Comparison of ENCODE assay signal across 8 mouse cellular contexts in the genomic region with DNA sequence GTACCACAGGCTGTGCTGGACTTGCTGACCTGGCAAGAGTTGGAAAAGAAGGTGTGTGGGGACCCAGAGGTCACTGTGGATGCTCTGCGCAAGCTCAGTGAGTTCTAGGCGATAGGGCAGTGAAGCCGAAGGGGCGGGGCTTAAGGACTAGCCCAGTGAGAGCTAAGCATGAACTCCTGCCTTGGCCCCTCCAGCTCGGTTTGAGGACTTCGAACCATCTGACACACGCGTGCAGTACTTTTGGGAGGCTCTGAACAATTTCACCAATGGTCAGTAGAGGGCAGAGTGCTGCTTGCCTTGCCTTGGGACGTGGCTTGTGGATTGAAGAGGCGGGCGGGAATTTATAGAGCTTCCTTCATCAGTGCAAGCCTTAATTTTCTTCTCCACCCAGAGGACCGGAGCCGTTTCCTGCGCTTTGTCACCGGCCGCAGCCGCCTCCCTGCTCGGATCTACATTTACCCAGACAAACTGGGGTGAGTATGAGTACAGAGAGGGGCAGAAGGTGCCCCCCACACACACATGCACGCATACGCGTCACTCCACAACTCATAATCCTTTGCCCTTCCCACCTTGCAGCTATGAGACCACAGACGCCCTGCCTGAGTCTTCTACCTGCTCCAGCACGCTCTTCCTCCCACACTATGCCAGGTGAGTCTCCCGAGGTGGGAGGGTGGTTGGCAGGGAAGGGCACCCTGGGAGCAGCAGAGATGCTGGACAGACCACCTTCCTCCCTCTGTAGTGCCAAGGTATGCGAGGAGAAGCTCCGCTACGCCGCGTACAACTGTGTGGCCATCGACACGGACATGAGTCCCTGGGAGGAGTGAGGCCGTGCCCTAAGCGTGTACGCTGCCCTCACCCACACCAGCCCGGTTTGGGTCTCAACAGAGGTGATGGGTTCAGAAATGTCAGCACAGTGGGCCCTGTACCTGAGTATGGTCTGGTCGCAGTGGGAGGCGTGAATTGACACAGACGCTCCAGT. TPM values are rescaled to one million over a fixed set of nuclear protein-coding genes. Genes with fewer than 3 reads are reported as not detected.
A peak's percentile ranks its signal among the peaks of the same experiment; 100 is the strongest.
DNase-seq lines count a peak whose midpoint lies in the region; ATAC-seq and TF ChIP-seq lines count a peak whose summit lies in the region.

No protein-coding gene starts in this region.

- H3K36me3 ChIP-seq in ES-E14 (ENCODE audit: control insufficient read depth, insufficient read depth, low read length, poor library complexity, severe bottlenecking): no peaks in the 10 kb centered on the region
- peaks cover 47% of the 10 kb centered on the region for H3K36me3 ChIP-seq in embryonic facial prominence, embryonic 14.5 days (ENCODE audit: control insufficient read depth, insufficient read depth, low read length)

- TF ChIP-seq POLR2A in bone marrow macrophage, adult 2 months (IDR thresholded peaks at IDR 0.05; ENCODE audit: borderline replicate concordance, low read depth, low read length): no peak
- TF ChIP-seq POLR2A in lung, adult 2 months (IDR thresholded peaks at IDR 0.05; ENCODE audit: borderline replicate concordance, extremely low read depth, low read depth, low read length): no peak

- no peaks in the 10 kb centered on the region for H3K27me3 ChIP-seq in embryonic facial prominence, embryonic 14.5 days (replicated peaks; ENCODE audit: control insufficient read depth, insufficient read depth, low read length)

- H3K4me3 ChIP-seq in ES-E14 (ENCODE audit: insufficient read depth in 1 of 2, low read depth in 1 of 2, low read length in 2 of 2, poor library complexity in 1 of 2, severe bottlenecking in 1 of 2): peak overlapping the region; percentile 36 to 38
- H3K4me3 ChIP-seq in bone marrow macrophage, adult 2 months (ENCODE audit: insufficient read depth, low read length): no peak overlapping the region
- no peak overlapping the region for H3K4me3 ChIP-seq in embryonic facial prominence, embryonic 14.5 days (ENCODE audit: low read depth, low read length)
- no peak overlapping the region for H3K4me3 ChIP-seq in lung, adult 2 months (replicated peaks; ENCODE audit: extremely low read depth, low read depth, low read length)

- H3K27ac ChIP-seq in ES-E14 (ENCODE audit: insufficient read depth, low read depth, low read length, poor library complexity, severe bottlenecking): no peak overlapping the region
- H3K27ac ChIP-seq in bone marrow macrophage, adult 2 months (ENCODE audit: insufficient read depth, low read depth, low read length): no peak overlapping the region
- no peak overlapping the region for H3K27ac ChIP-seq in embryonic facial prominence, embryonic 14.5 days (replicated peaks; ENCODE audit: low read depth, low read length)

- in situ Hi-C loops in ES-E14 (cut with MboI; ENCODE audit: low sequenced_read_pairs in 2 of 2, unreplicated experiment in 2 of 2): no loop called here

- peak; percentile 89 for DNase-seq in ES-E14 (ENCODE audit: low read depth, low spot score)
- peak; percentile 79 for DNase-seq in embryonic facial prominence, embryonic 14.5 days (ENCODE audit: low spot score)
- peak; percentile 79 to 81 for DNase-seq in heart, postnatal 10 days
- DNase-seq in kidney, postnatal 25 days: peak; percentile 80 to 92
- DNase-seq in lung, adult 2 months: peak; percentile 42
- DNase-seq in urinary bladder, postnatal 25 days (ENCODE audit: low spot score): peak; percentile 44

- ATAC-seq in embryonic facial prominence, embryonic 14.5 days (ENCODE audit: low read depth): peak; percentile 71
- ATAC-seq in neutrophil, adult 5-6 weeks (ENCODE audit: extremely low read depth, insufficient number of reproducible peaks, low FRiP score, poor library complexity, severe bottlenecking): peak; percentile 37; the same call in 1 of the 2 replicates

- H3K9me3 ChIP-seq in ES-E14 (ENCODE audit: control insufficient read depth, insufficient read depth, low read depth, low read length): no peaks in the 10 kb centered on the region
- H3K9me3 ChIP-seq in embryonic facial prominence, embryonic 14.5 days (ENCODE audit: control insufficient read depth, low read length): no peaks in the 10 kb centered on the region

- no peak overlapping the region for H3K4me2 ChIP-seq in embryonic facial prominence, embryonic 14.5 days (ENCODE audit: low read depth, low read length)

- intact Hi-C loops in heart, postnatal 10 days (cut with DNase I): loop anchor here (1.0 to 5.0 kb wide), 3 partner anchors 94 to 137 kb away; partner anchors contain the start of gene Ptch2

- peaks cover 3 to 15% of the 10 kb centered on the region in 2 experiments; a peak in 2 of 4 replicates for H3K4me1 ChIP-seq in ES-E14 (ENCODE audit: control insufficient read depth in 2 of 2, insufficient read depth in 2 of 2, low read length in 2 of 2, poor library complexity in 1 of 2)
- no peaks in the 10 kb centered on the region for H3K4me1 ChIP-seq in bone marrow macrophage, adult 2 months (ENCODE audit: control insufficient read depth, insufficient read depth, low read length)
- no peaks in the 10 kb centered on the region for H3K4me1 ChIP-seq in embryonic facial prominence, embryonic 14.5 days (ENCODE audit: control insufficient read depth, insufficient read depth, low read length)
- H3K4me1 ChIP-seq in lung, adult 2 months (ENCODE audit: control insufficient read depth, insufficient read depth, low read length): no peaks in the 10 kb centered on the region

- peak; percentile 30; the same call in 1 of the 2 replicates for TF ChIP-seq CTCF in bone marrow macrophage, adult 2 months (IDR thresholded peaks at IDR 0.05; ENCODE audit: low read depth, low read length)
- TF ChIP-seq CTCF in lung, adult 2 months (IDR thresholded peaks at IDR 0.05; ENCODE audit: insufficient read depth, low read length): peak; percentile 86

- WGBS in embryonic facial prominence, embryonic 14.5 days: 53% methylated on average over 38 of the region's 38 CpGs
- WGBS in lung, adult 2 months: 59% methylated on average over 38 of the region's 38 CpGs

- peak overlapping the region; percentile 58 for H3K9ac ChIP-seq in ES-E14 (ENCODE audit: insufficient read depth, low read depth, low read length, poor library complexity, severe bottlenecking)
- H3K9ac ChIP-seq in embryonic facial prominence, embryonic 14.5 days (ENCODE audit: low read depth, low read length): peak overlapping the region; percentile 34

TF ChIP-seq in ES-E14, 5 proteins besides CTCF, POLR2A, EP300 and RAD21:
- TF ChIP-seq CHD2 (IDR thresholded peaks at IDR 0.05; ENCODE audit: low read depth, low read length) (no peak), ZNF384 (IDR thresholded peaks at IDR 0.05; ENCODE audit: low read depth, low read length) (no peak), MAFK (IDR thresholded peaks at IDR 0.05; ENCODE audit: insufficient read depth, low read depth, low read length) (peak; percentile 18; the same call in 1 of the 2 replicates), HCFC1 (IDR thresholded peaks at IDR 0.05; ENCODE audit: borderline replicate concordance, insufficient read depth, low read length) (no peak)

RNA-seq across cellular contexts. Expression of gene Hectd3, which starts 7.7 kb away (rescaled TPM):
- total RNA-seq in ES-E14 (2012; rRNA removed): 14.8 and 21.8 TPM in 2 replicates
- polyA plus RNA-seq in bone marrow macrophage, adult 2 months (2012; ENCODE audit: insufficient read depth, insufficient read length, missing spikeins): 24.5 and 26.8 TPM in 2 replicates
- 9.1 and 9.8 TPM in 2 replicates for polyA plus RNA-seq in embryonic facial prominence, embryonic 14.5 days (2014; fragmentation: Nextera tagmentation; extraction: Ambion mirVana)
- total RNA-seq in heart, postnatal 10 days (2021): 10 to 100 TPM; 13.9 to 14.9 TPM
- 66.3 and 69.1 TPM in 2 replicates for polyA plus RNA-seq in lung, adult 2 months (2012; rRNA removed)
- total RNA-seq in neutrophil, adult 5-6 weeks (2017): 41.3 and 50.8 TPM in 2 replicates

RNA-seq across cellular contexts. Expression of gene Urod, which starts 8.6 kb away (rescaled TPM):
- 65.8 and 82.5 TPM in 2 replicates for total RNA-seq in ES-E14 (2012; rRNA removed)
- polyA plus RNA-seq in bone marrow macrophage, adult 2 months (2012; ENCODE audit: insufficient read depth, insufficient read length, missing spikeins): 45.5 and 56.5 TPM in 2 replicates
- 74.0 and 77.1 TPM in 2 replicates for polyA plus RNA-seq in embryonic facial prominence, embryonic 14.5 days (2014; fragmentation: Nextera tagmentation; extraction: Ambion mirVana)
- total RNA-seq in heart, postnatal 10 days (2021): 10 to 100 TPM; 92.0 to 98.7 TPM
- polyA plus RNA-seq in lung, adult 2 months (2012; rRNA removed): 42.1 and 56.1 TPM in 2 replicates
- total RNA-seq in neutrophil, adult 5-6 weeks (2017): 50.2 and 63.2 TPM in 2 replicates

RNA-seq across cellular contexts. Expression of gene Eif2b3, which starts 16.4 kb away (rescaled TPM):
- 43.7 and 55.1 TPM in 2 replicates for total RNA-seq in ES-E14 (2012; rRNA removed)
- 8.1 and 8.5 TPM in 2 replicates for polyA plus RNA-seq in bone marrow macrophage, adult 2 months (2012; ENCODE audit: insufficient read depth, insufficient read length, missing spikeins)
- polyA plus RNA-seq in embryonic facial prominence, embryonic 14.5 days (2014; fragmentation: Nextera tagmentation; extraction: Ambion mirVana): 38.6 and 48.4 TPM in 2 replicates
- total RNA-seq in heart, postnatal 10 days (2021): 10 to 100 TPM; 19.2 to 20.3 TPM
- 4.3 and 6.1 TPM in 2 replicates for polyA plus RNA-seq in lung, adult 2 months (2012; rRNA removed)
- total RNA-seq in neutrophil, adult 5-6 weeks (2017): 12.8 and 24.6 TPM in 2 replicates

Comparison
In these comparisons a context has a peak if more than half of its experiments do, and no peak if none do; other contexts are left out.
1. H3K4me3 ChIP-seq: peak in ES-E14 (2 of 2); none in bone marrow macrophage, adult 2 months (single experiment), embryonic facial prominence, embryonic 14.5 days (single experiment) and lung, adult 2 months (single experiment).
2. Peak in every context shown above with its lines, with median percentiles within 50 percentile points of each other: DNase-seq.